Mouse (Mus musculus) liver, postnatal 0 days (tissue): ENCODE measurements around the gene Gabarap.

Experiments
- CTCF ChIP-seq: sonication (generic); IDR thresholded peaks from 2 replicates; pipeline ENCODE4 v1.5.1; 2016; ENCODE audit warnings: antibody characterized with exemption, low read depth
- EP300 ChIP-seq: IDR thresholded peaks from 2 replicates; pipeline ENCODE4 v1.6.1; 2016; ENCODE audit warnings: antibody characterized with exemption, low read depth, mild to moderate bottlenecking

GRCm38 (mm10) chr11:69970222-69970621 lies 20.7 kb upstream of the Gabarap start:
- no peak for TF ChIP-seq CTCF
- TF ChIP-seq EP300 = no peak
